Mouse (Mus musculus): Measurements from ENCODE around the gene Tmem178b. TPM values are rescaled to one million over a fixed set of nuclear protein-coding genes. Genes with fewer than 3 reads are reported as not detected.

The Tmem178b gene
- polyA plus RNA-seq, 1 experiment from 2014 or later, result 43.8 TPM

GRCm38 (mm10) chr6:39915636-39916281 lies 42.7 kb downstream of the Tmem178b start:
- H3K4me1 ChIP-seq (replicated peaks; ENCODE audit: control insufficient read depth, insufficient read depth, low read length), result peaks cover 20% of the 10 kb centered on the region
- no peak overlapping the region for H3K27ac ChIP-seq
- no peak overlapping the region for H3K4me3 ChIP-seq (replicated peaks; ENCODE audit: low read length)
- ATAC-seq (ENCODE audit: low FRiP score) (no peak), DNase-seq (ENCODE audit: low spot score) (no peak)
- H3K9ac ChIP-seq, result no peak overlapping the region
- no peaks in the 10 kb centered on the region for H3K27me3 ChIP-seq (ENCODE audit: control insufficient read depth, insufficient read depth, low read length)
- no peak overlapping the region for H3K4me2 ChIP-seq (replicated peaks)
- no peaks in the 10 kb centered on the region for H3K36me3 ChIP-seq (replicated peaks; ENCODE audit: control insufficient read depth, insufficient read depth)
- H3K9me3 ChIP-seq (ENCODE audit: control insufficient read depth, low read length), result no peaks in the 10 kb centered on the region
- WGBS, result 87% methylated on average over 2 of the region's 2 CpGs

- DNase-seq (ENCODE audit: low spot score) (no peak), ATAC-seq (ENCODE audit: low FRiP score) (no peak)
- no peak overlapping the region for H3K27ac ChIP-seq
- H3K4me1 ChIP-seq (replicated peaks; ENCODE audit: control insufficient read depth, insufficient read depth, low read length), result peaks cover 20% of the 10 kb centered on the region
- H3K4me2 ChIP-seq (replicated peaks), result no peak overlapping the region
- H3K27me3 ChIP-seq (ENCODE audit: control insufficient read depth, insufficient read depth, low read length), result no peaks in the 10 kb centered on the region
- no peak overlapping the region for H3K9ac ChIP-seq
- no peaks in the 10 kb centered on the region for H3K9me3 ChIP-seq (ENCODE audit: control insufficient read depth, low read length)
- WGBS, result 81% methylated on average over 4 of the region's 4 CpGs
- H3K4me3 ChIP-seq (replicated peaks; ENCODE audit: low read length), result no peak overlapping the region
- no peaks in the 10 kb centered on the region for H3K36me3 ChIP-seq (replicated peaks; ENCODE audit: control insufficient read depth, insufficient read depth)
Measured at GRCm38 (mm10) chr6:39916514-39916913, 43.4 kb downstream of the Tmem178b start.

- Histone ChIP-seq H3K4me2 (replicated peaks) (no peak overlapping the region), H3K9ac (no peak overlapping the region), H3K4me3 (replicated peaks; ENCODE audit: low read length) (no peak overlapping the region), H3K27me3 (ENCODE audit: control insufficient read depth, insufficient read depth, low read length) (no peaks in the 10 kb centered on the region), H3K27ac (peak overlapping the region; percentile 61), H3K4me1 (replicated peaks; ENCODE audit: control insufficient read depth, insufficient read depth, low read length) (peaks cover 20% of the 10 kb centered on the region), H3K9me3 (ENCODE audit: control insufficient read depth, low read length) (no peaks in the 10 kb centered on the region), H3K36me3 (replicated peaks; ENCODE audit: control insufficient read depth, insufficient read depth) (no peaks in the 10 kb centered on the region)
- DNase-seq (ENCODE audit: low spot score), result no peak
- ATAC-seq (ENCODE audit: low FRiP score), result peak; percentile 65; the same call in 1 of the 2 replicates
- WGBS, result 21% methylated on average over 8 of the region's 8 CpGs
Measured at GRCm38 (mm10) chr6:39917242-39917641, 44.2 kb downstream of the Tmem178b start.

GRCm38 (mm10) chr6:39917729-39918128 lies 44.7 kb downstream of the Tmem178b start:
- no peak for DNase-seq (ENCODE audit: low spot score)
- no peak for ATAC-seq (ENCODE audit: low FRiP score)
- Histone ChIP-seq H3K36me3 (replicated peaks; ENCODE audit: control insufficient read depth, insufficient read depth) (no peaks in the 10 kb centered on the region), H3K27me3 (ENCODE audit: control insufficient read depth, insufficient read depth, low read length) (no peaks in the 10 kb centered on the region), H3K4me2 (replicated peaks) (no peak overlapping the region), H3K27ac (peak overlapping the region; percentile 61), H3K9me3 (ENCODE audit: control insufficient read depth, low read length) (no peaks in the 10 kb centered on the region), H3K9ac (no peak overlapping the region), H3K4me3 (replicated peaks; ENCODE audit: low read length) (no peak overlapping the region), H3K4me1 (replicated peaks; ENCODE audit: control insufficient read depth, insufficient read depth, low read length) (peaks cover 20% of the 10 kb centered on the region)
- WGBS, result 75% methylated on average over 6 of the region's 6 CpGs

- Histone ChIP-seq H3K27ac (no peak overlapping the region), H3K9me3 (ENCODE audit: control insufficient read depth, low read length) (no peaks in the 10 kb centered on the region), H3K4me3 (replicated peaks; ENCODE audit: low read length) (no peak overlapping the region), H3K9ac (no peak overlapping the region), H3K4me2 (replicated peaks) (no peak overlapping the region), H3K36me3 (replicated peaks; ENCODE audit: control insufficient read depth, insufficient read depth) (no peaks in the 10 kb centered on the region), H3K27me3 (ENCODE audit: control insufficient read depth, insufficient read depth, low read length) (no peaks in the 10 kb centered on the region), H3K4me1 (replicated peaks; ENCODE audit: control insufficient read depth, insufficient read depth, low read length) (peaks cover 20% of the 10 kb centered on the region)
- ATAC-seq (ENCODE audit: low FRiP score), result no peak
- no peak for DNase-seq (ENCODE audit: low spot score)
- 75% methylated on average over 6 of the region's 6 CpGs for WGBS
Measured at GRCm38 (mm10) chr6:39919011-39919709, 46.1 kb downstream of the Tmem178b start.

- H3K27me3 ChIP-seq (ENCODE audit: control insufficient read depth, insufficient read depth, low read length), result no peaks in the 10 kb centered on the region
- 86% methylated on average over 10 of the region's 10 CpGs for WGBS
- no peak for DNase-seq (ENCODE audit: low spot score)
Measured at GRCm38 (mm10) chr6:39926442-39926841, 53.4 kb downstream of the Tmem178b start.

GRCm38 (mm10) chr6:39936590-39936989 lies 63.5 kb downstream of the Tmem178b start:
- no peak overlapping the region for H3K27ac ChIP-seq
- no peak overlapping the region for H3K9ac ChIP-seq
- DNase-seq (ENCODE audit: low spot score) (no peak), ATAC-seq (ENCODE audit: low FRiP score) (no peak)
- H3K4me1 ChIP-seq (replicated peaks; ENCODE audit: control insufficient read depth, insufficient read depth, low read length), result no peaks in the 10 kb centered on the region
- H3K4me3 ChIP-seq (replicated peaks; ENCODE audit: low read length), result no peak overlapping the region
- no peaks in the 10 kb centered on the region for H3K36me3 ChIP-seq (replicated peaks; ENCODE audit: control insufficient read depth, insufficient read depth)
- no peaks in the 10 kb centered on the region for H3K9me3 ChIP-seq (ENCODE audit: control insufficient read depth, low read length)
- 93% methylated on average over 3 of the region's 3 CpGs for WGBS
- no peak overlapping the region for H3K4me2 ChIP-seq (replicated peaks)
- no peaks in the 10 kb centered on the region for H3K27me3 ChIP-seq (ENCODE audit: control insufficient read depth, insufficient read depth, low read length)

More at GRCm38 (mm10) chr6:39926442-39926841, 53.4 kb downstream of the Tmem178b start:
- no peak overlapping the region for H3K4me3 ChIP-seq (replicated peaks; ENCODE audit: low read length)
- no peaks in the 10 kb centered on the region for H3K4me1 ChIP-seq (replicated peaks; ENCODE audit: control insufficient read depth, insufficient read depth, low read length)
- no peak overlapping the region for H3K9ac ChIP-seq
- H3K4me2 ChIP-seq (replicated peaks), result no peak overlapping the region
- no peaks in the 10 kb centered on the region for H3K36me3 ChIP-seq (replicated peaks; ENCODE audit: control insufficient read depth, insufficient read depth)
- no peak overlapping the region for H3K27ac ChIP-seq
- no peak for ATAC-seq (ENCODE audit: low FRiP score)
- H3K9me3 ChIP-seq (ENCODE audit: control insufficient read depth, low read length), result no peaks in the 10 kb centered on the region

- no peak for ATAC-seq (ENCODE audit: low FRiP score)
- no peak overlapping the region for H3K27ac ChIP-seq
- no peak overlapping the region for H3K4me3 ChIP-seq (replicated peaks; ENCODE audit: low read length)
- no peaks in the 10 kb centered on the region for H3K27me3 ChIP-seq (ENCODE audit: control insufficient read depth, insufficient read depth, low read length)
- 83% methylated on average over 7 of the region's 7 CpGs for WGBS
- H3K4me2 ChIP-seq (replicated peaks), result no peak overlapping the region
- H3K36me3 ChIP-seq (replicated peaks; ENCODE audit: control insufficient read depth, insufficient read depth), result no peaks in the 10 kb centered on the region
- no peak for DNase-seq (ENCODE audit: low spot score)
- H3K4me1 ChIP-seq (replicated peaks; ENCODE audit: control insufficient read depth, insufficient read depth, low read length), result no peaks in the 10 kb centered on the region
- H3K9me3 ChIP-seq (ENCODE audit: control insufficient read depth, low read length), result no peaks in the 10 kb centered on the region
- no peak overlapping the region for H3K9ac ChIP-seq
Measured at GRCm38 (mm10) chr6:39940920-39941319, 67.8 kb downstream of the Tmem178b start.

- DNase-seq (ENCODE audit: low spot score) (no peak), ATAC-seq (ENCODE audit: low FRiP score) (peak; percentile 54; the same call in 1 of the 2 replicates)
- Histone ChIP-seq H3K36me3 (replicated peaks; ENCODE audit: control insufficient read depth, insufficient read depth) (no peaks in the 10 kb centered on the region), H3K9me3 (ENCODE audit: control insufficient read depth, low read length) (no peaks in the 10 kb centered on the region), H3K4me2 (replicated peaks) (no peak overlapping the region), H3K9ac (no peak overlapping the region), H3K27me3 (ENCODE audit: control insufficient read depth, insufficient read depth, low read length) (no peaks in the 10 kb centered on the region), H3K27ac (no peak overlapping the region), H3K4me1 (replicated peaks; ENCODE audit: control insufficient read depth, insufficient read depth, low read length) (no peaks in the 10 kb centered on the region), H3K4me3 (replicated peaks; ENCODE audit: low read length) (no peak overlapping the region)
- 77% methylated on average over 9 of the region's 9 CpGs for WGBS
Measured at GRCm38 (mm10) chr6:39944854-39945253, 71.8 kb downstream of the Tmem178b start.

Measured in hindbrain, embryonic 14.5 days (tissue).